Mouse (Mus musculus) neural tube, embryonic 12.5 days (tissue): ENCODE measurements around the gene Tmem54. TPM values are rescaled to one million over a fixed set of nuclear protein-coding genes. Genes with fewer than 3 reads are reported as not detected.
A peak's percentile ranks its signal among the peaks of the same experiment; 100 is the strongest.

ENCODE experiments used
- ATAC-seq: fragments of 200-750 bp; cut with Nextera tagmentation; 2 replicates; pipeline ENCODE4 v1.8.0; 2017; ENCODE audit warnings: low read depth, mild to moderate bottlenecking, moderate TSS enrichment, moderate library complexity; ENCODE audit not compliant: low FRiP score
- H3K27ac ChIP-seq: fragments of 300-500 bp; sonication (generic); 2 replicates; pipeline ENCODE4 v1.5.1; 2016
- H3K27me3 ChIP-seq: fragments of 300-500 bp; sonication (generic); replicated peaks from 2 replicates; pipeline ENCODE4 v1.6.1; 2016; ENCODE audit warnings: mild to moderate bottlenecking
- H3K36me3 ChIP-seq: fragments of 300-500 bp; sonication (generic); 2 replicates; pipeline ENCODE4 v1.6.1; 2016; ENCODE audit warnings: mild to moderate bottlenecking
- H3K4me1 ChIP-seq: fragments of 300-500 bp; sonication (generic); 2 replicates; pipeline ENCODE4 v1.6.1; 2016
- H3K4me2 ChIP-seq: fragments of 300-500 bp; sonication (generic); replicated peaks from 2 replicates; pipeline ENCODE4 v1.6.1; 2016; ENCODE audit warnings: mild to moderate bottlenecking
- H3K4me3 ChIP-seq: fragments of 300-500 bp; sonication (generic); 2 replicates; pipeline ENCODE4 v1.5.1; 2016
- H3K9ac ChIP-seq: fragments of 300-500 bp; sonication (generic); 2 replicates; pipeline ENCODE4 v1.6.1; 2016; ENCODE audit warnings: mild to moderate bottlenecking
- H3K9me3 ChIP-seq: fragments of 300-500 bp; sonication (generic); 2 replicates; pipeline ENCODE4 v1.6.1; 2016; ENCODE audit warnings: mild to moderate bottlenecking
- WGBS: fragments of 180-500 bp; shearing (Covaris S2); methylation state at CpG from one replicate; pipeline ENCODE4 v1.1.7; 2016; 5-methylcytosine and 5-hydroxymethylcytosine counted together
- polyA plus RNA-seq: library from polyadenylated mRNA; unstranded; fragments of >200 nt; fragmentation: Nextera tagmentation; extraction: Ambion mirVana; gene quantifications from 2 replicates; pipeline ENCODE4 v1.2.1, GENCODE M21; 2016

The Tmem54 gene
- polyA plus RNA-seq, 1 experiment from 2014 or later, result 0.68 TPM

DNA sequence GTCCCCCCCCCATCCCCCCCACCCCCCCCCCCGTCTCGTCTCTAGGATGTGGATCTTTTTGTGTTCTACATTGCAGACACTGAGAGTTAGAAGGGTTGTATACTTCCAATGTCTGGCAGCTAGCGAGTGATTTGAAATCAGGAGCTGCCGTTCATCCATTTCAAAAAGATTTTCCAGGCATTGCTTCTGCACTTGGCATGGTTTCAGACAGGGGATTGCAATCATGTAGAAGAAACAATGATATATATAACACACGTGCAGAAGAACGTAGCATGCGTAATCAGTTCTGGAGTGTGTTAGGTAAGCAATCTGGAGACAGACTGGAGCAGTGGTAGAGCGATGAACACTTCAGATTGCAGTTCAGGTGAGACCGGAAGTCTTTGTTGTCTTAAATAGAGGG lies 16.8 kb downstream of the Tmem54 start:
- peak overlapping the region; percentile 95; the same call in 1 of the 2 replicates for H3K4me2 ChIP-seq
- H3K27me3 ChIP-seq, result peaks cover 51% of the 10 kb centered on the region
- WGBS, result 41% methylated on average over 9 of the region's 9 CpGs

DNA sequence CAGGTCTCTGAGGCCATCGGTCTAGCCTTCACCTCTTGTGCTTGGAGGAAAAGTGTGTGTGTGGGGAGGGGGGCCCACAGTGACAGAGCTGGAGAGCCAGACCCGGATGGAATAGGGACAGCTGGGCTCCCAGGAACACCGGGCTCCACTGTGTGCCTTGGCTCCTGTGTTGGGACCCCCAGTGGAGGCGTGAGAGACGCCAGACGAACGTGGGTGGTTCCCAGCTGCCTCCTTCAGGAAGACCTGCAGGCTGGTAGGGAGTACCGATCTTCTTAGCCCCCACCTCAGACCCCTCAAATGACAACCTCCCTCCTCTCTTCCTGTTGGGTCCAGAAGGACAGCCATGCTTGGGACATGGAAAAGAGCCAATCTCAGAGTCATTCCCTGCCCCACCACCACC lies 17.4 kb downstream of the Tmem54 start:
- H3K27ac ChIP-seq, result no peak overlapping the region
- H3K4me1 ChIP-seq, result peaks cover 35% of the 10 kb centered on the region
- WGBS, result 44% methylated on average over 8 of the region's 8 CpGs
- H3K27me3 ChIP-seq, result peaks cover 51% of the 10 kb centered on the region
- H3K4me2 ChIP-seq, result no peak overlapping the region
- no peak overlapping the region for H3K9ac ChIP-seq
- H3K4me3 ChIP-seq, result no peak overlapping the region
- ATAC-seq, result no peak
- no peaks in the 10 kb centered on the region for H3K36me3 ChIP-seq
- no peaks in the 10 kb centered on the region for H3K9me3 ChIP-seq

More for the DNA sequence above, 16.8 kb downstream of the Tmem54 start:
- Histone ChIP-seq H3K27ac (no peak overlapping the region), H3K4me3 (no peak overlapping the region), H3K9ac (no peak overlapping the region), H3K9me3 (no peaks in the 10 kb centered on the region), H3K36me3 (no peaks in the 10 kb centered on the region), H3K4me1 (peaks cover 35% of the 10 kb centered on the region)
- ATAC-seq, result no peak

DNA sequence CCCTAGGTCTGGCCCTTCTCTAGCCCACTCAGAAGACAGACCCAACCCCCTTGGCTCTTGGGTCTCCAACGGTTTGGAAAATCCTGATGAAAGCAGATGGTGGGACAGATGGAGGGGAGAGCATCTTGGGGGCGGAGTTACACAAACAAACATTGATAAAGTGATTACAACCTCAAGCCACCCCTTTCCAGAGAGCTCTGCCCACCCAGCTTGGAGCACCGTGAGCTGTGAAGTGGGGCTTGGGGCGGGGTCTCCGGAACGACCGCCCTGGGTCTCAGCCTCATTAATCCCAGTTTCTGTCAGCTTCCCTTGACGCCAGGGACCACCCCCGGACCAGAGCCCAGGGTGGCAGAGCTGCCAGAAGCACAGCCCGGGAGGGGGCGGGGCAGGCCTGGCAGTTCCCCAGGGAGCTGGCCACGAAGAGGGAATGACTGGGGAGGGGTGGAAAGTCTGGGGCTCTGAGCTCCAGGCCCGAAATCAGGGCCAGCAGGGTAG lies 19.4 kb downstream of the Tmem54 start:
- ATAC-seq, result peak; percentile 26; the same call in 1 of the 2 replicates
- H3K9ac ChIP-seq, result no peak overlapping the region
- peak overlapping the region; percentile 48 for H3K4me2 ChIP-seq
- no peak overlapping the region; the same call in 1 of the 2 replicates for H3K27ac ChIP-seq
- 0 out of 2 replicates have a peak overlapping the region, but pooled peaks have one; percentile 3 for H3K4me3 ChIP-seq
- peaks cover 46% of the 10 kb centered on the region for H3K4me1 ChIP-seq
- 10% methylated on average over 13 of the region's 13 CpGs for WGBS
- peaks cover 48% of the 10 kb centered on the region for H3K27me3 ChIP-seq
- H3K36me3 ChIP-seq, result no peaks in the 10 kb centered on the region
- no peaks in the 10 kb centered on the region for H3K9me3 ChIP-seq

DNA sequence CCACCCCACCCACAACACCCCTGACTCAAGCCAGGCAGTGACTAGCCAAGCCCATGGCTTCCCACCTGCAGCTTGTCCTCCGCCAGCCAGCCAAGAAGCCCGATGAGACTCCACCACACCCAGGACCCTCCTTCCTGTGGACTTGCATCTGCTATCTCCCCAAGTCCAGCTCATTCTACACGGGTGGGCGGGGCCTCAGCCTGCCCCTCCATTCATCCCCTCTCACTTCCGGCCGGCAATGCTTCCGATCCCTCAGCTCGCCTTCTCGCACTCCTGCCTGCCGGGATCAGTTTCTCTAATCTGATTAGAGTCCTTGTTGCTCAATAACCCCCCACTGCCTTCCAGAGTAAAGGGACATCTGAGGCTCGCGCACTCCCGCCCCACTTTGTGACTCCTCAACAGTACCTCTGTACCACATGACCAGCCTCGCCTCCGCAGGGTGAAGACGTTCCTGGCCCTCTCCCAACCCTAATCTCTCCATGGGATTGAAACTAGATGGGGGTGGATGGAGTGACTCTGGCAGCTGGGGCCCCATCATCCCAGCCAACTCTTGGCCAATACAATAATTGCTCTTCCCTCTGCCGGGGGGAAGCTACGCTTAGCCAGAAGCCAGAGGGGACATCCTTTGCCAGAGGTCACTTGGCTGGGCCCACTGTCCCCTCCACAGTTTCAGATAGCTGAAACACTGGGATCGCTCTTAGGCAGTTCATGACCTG lies 20.5 kb downstream of the Tmem54 start:
- Histone ChIP-seq H3K4me1 (peaks cover 43% of the 10 kb centered on the region), H3K4me3 (no peak overlapping the region), H3K9ac (no peak overlapping the region), H3K36me3 (no peaks in the 10 kb centered on the region), H3K4me2 (peak overlapping the region; percentile 48), H3K27me3 (peaks cover 36% of the 10 kb centered on the region), H3K9me3 (no peaks in the 10 kb centered on the region), H3K27ac (no peak overlapping the region; the same call in 1 of the 2 replicates)
- WGBS, result 28% methylated on average over 19 of the region's 19 CpGs
- ATAC-seq, result no peak

DNA sequence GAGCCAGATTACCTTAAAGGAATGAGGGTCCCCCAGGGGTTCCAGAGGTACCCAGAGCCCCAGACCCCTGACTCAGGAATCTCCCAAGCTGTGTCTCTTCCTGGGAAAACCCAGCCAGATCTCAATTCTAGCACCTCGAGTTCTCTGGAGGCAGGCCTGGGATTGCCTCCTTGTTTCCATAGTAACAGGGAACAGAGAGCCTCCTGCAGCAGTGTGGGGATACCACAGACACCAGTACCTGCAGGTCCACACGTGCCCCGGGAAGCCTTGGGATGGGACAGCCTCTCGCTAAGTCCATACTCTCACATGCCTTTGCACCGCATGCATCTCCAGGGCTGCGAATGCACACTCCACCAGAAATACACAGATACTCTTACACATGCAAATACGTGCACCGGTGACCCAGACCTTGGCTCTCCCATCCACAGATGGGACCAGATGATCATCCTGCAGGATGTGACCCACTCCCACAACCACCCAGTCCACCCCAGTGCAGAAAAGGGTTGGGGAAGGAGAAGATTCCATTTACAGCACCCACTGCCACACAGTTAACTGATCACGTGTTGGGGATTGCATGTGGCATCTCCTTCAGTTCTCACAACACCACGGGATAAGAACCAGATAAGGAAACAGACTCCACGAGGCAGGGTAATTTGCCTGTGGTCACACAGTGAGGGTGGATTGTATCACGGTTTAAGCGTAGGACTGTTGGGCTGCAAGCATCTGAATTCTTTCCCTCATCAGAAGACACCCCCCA lies 23.4 kb downstream of the Tmem54 start:
- no peak overlapping the region for H3K27ac ChIP-seq
- H3K27me3 ChIP-seq, result peaks cover 11% of the 10 kb centered on the region; the same call in 1 of the 2 replicates
- H3K9ac ChIP-seq, result no peak overlapping the region

DNA sequence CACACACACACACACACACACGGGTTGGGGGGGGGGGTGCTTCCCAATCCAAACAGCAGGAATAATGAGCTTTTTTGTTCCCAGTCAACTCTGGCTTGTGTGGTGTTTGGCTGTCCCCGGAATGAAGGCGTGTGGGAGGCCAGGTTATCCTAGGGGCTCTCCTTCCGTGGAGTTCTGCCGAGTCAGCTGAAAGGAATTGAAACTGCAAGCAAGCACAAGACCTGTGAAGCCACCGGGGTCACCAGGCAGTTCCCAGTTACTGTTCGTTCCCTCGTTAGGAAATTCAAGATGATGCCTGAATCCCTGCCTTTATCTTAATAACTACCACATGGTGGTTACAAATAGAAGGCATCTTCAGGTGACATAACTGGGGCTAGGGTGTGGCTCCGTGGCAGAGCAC lies 24.0 kb downstream of the Tmem54 start:
- no peak overlapping the region for H3K9ac ChIP-seq
- peaks cover 9% of the 10 kb centered on the region; the same call in 1 of the 2 replicates for H3K27me3 ChIP-seq
- H3K4me3 ChIP-seq, result no peak overlapping the region
- WGBS, result 54% methylated on average over 9 of the region's 9 CpGs
- ATAC-seq, result no peak
- H3K4me2 ChIP-seq, result no peak overlapping the region
- no peaks in the 10 kb centered on the region for H3K36me3 ChIP-seq
- peaks cover 34% of the 10 kb centered on the region for H3K4me1 ChIP-seq
- H3K9me3 ChIP-seq, result no peaks in the 10 kb centered on the region
- H3K27ac ChIP-seq, result no peak overlapping the region

More for the DNA sequence above, 23.4 kb downstream of the Tmem54 start:
- H3K4me3 ChIP-seq, result no peak overlapping the region
- WGBS, result 70% methylated on average over 13 of the region's 13 CpGs
- H3K9me3 ChIP-seq, result no peaks in the 10 kb centered on the region
- no peak for ATAC-seq
- 0 out of 2 replicates have a peak overlapping the region, but pooled peaks have one; percentile 2 for H3K4me2 ChIP-seq
- H3K4me1 ChIP-seq, result peaks cover 34% of the 10 kb centered on the region
- H3K36me3 ChIP-seq, result no peaks in the 10 kb centered on the region

DNA sequence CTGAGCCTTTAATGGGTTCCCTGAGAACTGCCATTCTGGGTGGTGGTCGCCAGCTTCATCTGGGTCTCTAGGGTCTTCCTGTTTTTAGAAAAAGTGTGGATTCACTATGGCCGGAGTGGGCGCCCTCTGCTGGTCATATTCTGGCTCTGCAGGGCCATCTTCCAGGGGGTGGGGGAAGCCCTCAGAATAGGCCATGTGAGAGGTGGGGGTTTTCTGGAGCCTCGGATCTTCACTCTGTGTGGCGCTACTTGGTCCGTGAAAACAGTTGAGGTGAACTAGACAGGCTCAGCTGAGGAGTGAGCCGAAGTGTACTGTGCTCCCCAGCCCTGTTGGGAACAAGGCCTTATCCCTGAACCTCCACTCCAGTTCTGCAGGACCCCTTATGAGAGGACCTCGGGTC lies 24.8 kb downstream of the Tmem54 start:
- Histone ChIP-seq H3K4me2 (peak overlapping the region; percentile 44), H3K4me3 (no peak overlapping the region), H3K27ac (no peak overlapping the region), H3K9me3 (no peaks in the 10 kb centered on the region), H3K9ac (0 out of 2 replicates have a peak overlapping the region, but pooled peaks have one; percentile 13), H3K36me3 (no peaks in the 10 kb centered on the region), H3K27me3 (peaks cover 5% of the 10 kb centered on the region; the same call in 1 of the 2 replicates), H3K4me1 (peaks cover 31% of the 10 kb centered on the region)
- WGBS, result 3% methylated on average over 8 of the region's 8 CpGs
- ATAC-seq, result peak; percentile 56

DNA sequence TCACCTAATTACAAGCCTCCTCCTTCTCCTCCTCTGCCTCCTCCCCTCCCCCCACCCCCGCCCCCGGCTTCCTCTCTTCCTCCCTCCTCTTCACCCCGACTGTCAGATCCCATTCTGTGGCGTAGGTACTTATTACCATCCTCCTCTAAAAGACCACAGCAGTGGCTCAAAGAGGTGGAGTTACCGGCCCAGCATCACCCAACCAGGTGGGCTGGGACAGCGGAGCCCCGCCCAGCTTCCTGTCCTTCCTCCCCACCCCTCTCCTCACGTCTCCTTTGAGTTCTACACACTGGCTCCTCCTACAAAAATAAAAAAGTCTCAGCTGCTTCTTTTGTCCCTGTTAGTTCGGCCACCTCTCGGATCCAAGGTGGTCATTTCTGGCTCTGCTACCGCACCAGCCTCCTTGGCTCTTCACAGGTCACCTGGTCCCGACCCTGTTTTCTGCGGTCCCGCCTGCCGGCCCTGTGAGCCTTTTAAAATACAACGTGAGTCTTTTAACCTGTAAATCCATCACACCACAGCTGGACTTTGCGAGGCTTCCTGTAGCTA lies 25.5 kb downstream of the Tmem54 start:
- Histone ChIP-seq H3K27me3 (no peaks in the 10 kb centered on the region), H3K36me3 (no peaks in the 10 kb centered on the region), H3K4me3 (no peak overlapping the region), H3K4me1 (peaks cover 29% of the 10 kb centered on the region), H3K27ac (no peak overlapping the region), H3K9me3 (no peaks in the 10 kb centered on the region), H3K4me2 (peak overlapping the region; percentile 44), H3K9ac (0 out of 2 replicates have a peak overlapping the region, but pooled peaks have one; percentile 13)
- WGBS, result 3% methylated on average over 17 of the region's 17 CpGs
- 0 out of 2 replicates have a peak, but pooled peaks have one; percentile 13 for ATAC-seq

DNA sequence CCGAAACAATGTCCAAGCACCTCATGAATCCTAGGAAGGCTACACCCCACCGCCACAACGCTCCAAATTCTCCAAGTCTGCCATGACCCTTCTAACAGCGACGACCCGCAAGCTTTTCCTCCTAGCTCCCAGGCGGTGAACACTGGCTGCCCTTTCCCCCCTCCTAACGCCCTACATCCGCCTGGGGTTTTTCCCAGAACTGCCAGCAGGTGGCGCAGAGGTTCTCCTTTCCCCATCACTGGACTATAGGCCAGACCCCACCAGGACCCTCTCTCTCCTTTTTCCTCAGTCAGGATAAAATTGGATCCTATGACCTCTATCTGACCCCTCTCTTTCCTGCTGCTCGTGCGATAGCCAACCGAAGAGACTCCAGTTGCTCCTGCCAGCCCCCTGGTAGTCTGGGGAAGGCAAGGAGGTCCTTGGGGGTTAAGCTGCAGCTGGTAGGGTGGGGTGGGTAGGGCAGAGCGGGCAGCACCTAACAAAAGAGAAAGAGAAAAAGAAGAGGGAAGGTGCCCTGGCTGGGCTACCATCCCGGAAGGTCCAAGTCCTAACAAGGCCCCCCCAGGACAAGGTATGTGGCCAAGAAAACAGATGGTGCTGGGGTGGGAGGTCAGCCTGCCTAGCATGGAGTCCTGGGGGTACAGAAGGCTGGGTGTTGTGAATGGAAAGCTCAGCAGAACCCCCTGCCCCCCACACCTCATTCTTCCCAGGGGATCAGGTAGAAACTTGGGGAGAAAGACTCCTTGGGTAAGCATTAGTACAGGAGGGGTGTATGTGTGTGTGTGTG lies 29.6 kb downstream of the Tmem54 start:
- Histone ChIP-seq H3K4me3 (peak overlapping the region; percentile 18; the same call in 1 of the 2 replicates), H3K27me3 (peaks cover 10% of the 10 kb centered on the region; the same call in 1 of the 2 replicates), H3K9ac (peak overlapping the region; percentile 23; the same call in 1 of the 2 replicates)

DNA sequence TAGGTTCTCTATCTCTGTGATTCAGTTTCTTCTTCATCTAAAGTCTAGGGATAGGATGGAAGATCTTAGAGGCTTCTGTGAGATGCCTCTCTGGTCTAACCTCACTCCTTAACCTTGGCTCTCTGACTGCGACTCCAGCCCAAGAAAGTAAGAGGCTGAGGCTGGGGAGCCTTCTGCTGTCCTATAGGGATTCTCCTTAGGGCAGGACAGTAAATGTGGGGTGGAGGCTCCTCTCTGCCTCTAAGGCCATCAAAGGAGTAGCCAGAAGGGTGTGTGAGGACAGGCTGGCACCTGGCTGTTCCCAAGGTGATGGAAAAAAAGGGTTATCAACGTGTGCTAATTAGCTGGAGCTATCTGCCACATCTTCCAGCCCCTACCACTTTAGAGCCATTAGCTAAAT lies 30.3 kb downstream of the Tmem54 start:
- H3K4me1 ChIP-seq, result peaks cover 29% of the 10 kb centered on the region
- H3K4me2 ChIP-seq, result peak overlapping the region; percentile 88
- peaks cover 10% of the 10 kb centered on the region; the same call in 1 of the 2 replicates for H3K27me3 ChIP-seq
- H3K36me3 ChIP-seq, result peaks cover 12% of the 10 kb centered on the region; the same call in 1 of the 2 replicates
- 49% methylated on average over 2 of the region's 2 CpGs for WGBS
- H3K27ac ChIP-seq, result no peak overlapping the region
- H3K4me3 ChIP-seq, result peak overlapping the region; percentile 74
- no peaks in the 10 kb centered on the region for H3K9me3 ChIP-seq
- ATAC-seq, result no peak
- H3K9ac ChIP-seq, result peak overlapping the region; percentile 23; the same call in 1 of the 2 replicates

More for the DNA sequence above, 29.6 kb downstream of the Tmem54 start:
- Histone ChIP-seq H3K4me1 (peaks cover 34% of the 10 kb centered on the region), H3K27ac (no peak overlapping the region), H3K9me3 (no peaks in the 10 kb centered on the region), H3K4me2 (peak overlapping the region; percentile 88), H3K36me3 (peaks cover 6% of the 10 kb centered on the region; the same call in 1 of the 2 replicates)
- peak; percentile 69 for ATAC-seq
- 7% methylated on average over 15 of the region's 15 CpGs for WGBS

DNA sequence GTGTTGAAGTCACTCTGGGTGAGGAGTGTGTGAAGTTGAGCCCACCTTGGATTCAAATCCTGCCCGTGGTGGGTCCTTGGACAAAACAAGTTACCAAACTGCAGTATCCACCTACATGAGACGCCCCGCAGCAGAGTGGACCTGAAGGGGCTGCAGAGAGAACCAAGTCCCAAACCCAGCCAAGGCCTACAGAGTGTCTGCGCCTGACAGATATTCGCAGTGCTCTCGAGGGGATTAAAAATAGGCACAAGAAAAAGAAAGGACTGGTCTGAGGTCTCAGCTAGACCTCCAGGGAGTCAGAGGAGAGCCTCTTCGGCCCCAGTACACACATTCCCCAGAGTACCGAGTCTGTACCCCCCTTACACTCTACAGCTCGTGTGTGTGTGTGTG lies 30.8 kb downstream of the Tmem54 start:
- no peak overlapping the region for H3K27ac ChIP-seq
- H3K36me3 ChIP-seq, result peaks cover 12% of the 10 kb centered on the region; the same call in 1 of the 2 replicates
- peak overlapping the region; percentile 88 for H3K4me2 ChIP-seq
- 32% methylated on average over 9 of the region's 9 CpGs for WGBS
- ATAC-seq, result no peak
- H3K4me1 ChIP-seq, result peaks cover 24% of the 10 kb centered on the region
- peak overlapping the region; percentile 77 for H3K9ac ChIP-seq
- peaks cover 10% of the 10 kb centered on the region; the same call in 1 of the 2 replicates for H3K27me3 ChIP-seq
- H3K9me3 ChIP-seq, result no peaks in the 10 kb centered on the region
- peak overlapping the region; percentile 74 for H3K4me3 ChIP-seq
